Mouse (Mus musculus) neural tube, embryonic 15.5 days (tissue): Measurements from ENCODE around the gene Mettl2. TPM values are rescaled to one million over a fixed set of nuclear protein-coding genes. Genes with fewer than 3 reads are reported as not detected.

Experiments used
- ATAC-seq: fragments of 200-750 bp; cut with Nextera tagmentation; 2 replicates; pipeline ENCODE4 v1.8.0; 2017; ENCODE audit warnings: mild to moderate bottlenecking, moderate TSS enrichment, moderate library complexity; ENCODE audit not compliant: low FRiP score
- H3K27ac ChIP-seq: fragments of 300-500 bp; sonication (generic); replicated peaks from 2 replicates; pipeline ENCODE4 v1.5.1; 2015; ENCODE audit warnings: mild to moderate bottlenecking, inconsistent platforms
- H3K27me3 ChIP-seq: fragments of 300-500 bp; sonication (generic); replicated peaks from 2 replicates; pipeline ENCODE4 v1.6.1; 2015; ENCODE audit warnings: inconsistent platforms
- H3K36me3 ChIP-seq: fragments of 300-500 bp; sonication (generic); 2 replicates; pipeline ENCODE4 v1.6.1; 2015; ENCODE audit warnings: inconsistent platforms
- H3K4me1 ChIP-seq: fragments of 300-500 bp; sonication (generic); 2 replicates; pipeline ENCODE4 v1.6.1; 2015; ENCODE audit warnings: inconsistent platforms
- H3K4me2 ChIP-seq: fragments of 300-500 bp; sonication (generic); 2 replicates; pipeline ENCODE4 v1.6.1; 2015; ENCODE audit warnings: inconsistent platforms, mild to moderate bottlenecking, moderate library complexity
- H3K4me3 ChIP-seq: fragments of 300-500 bp; sonication (generic); replicated peaks from 2 replicates; pipeline ENCODE4 v1.5.1; 2015; ENCODE audit warnings: mild to moderate bottlenecking, inconsistent platforms
- H3K9ac ChIP-seq: fragments of 300-500 bp; sonication (generic); replicated peaks from 2 replicates; pipeline ENCODE4 v1.6.1; 2015; ENCODE audit warnings: mild to moderate bottlenecking, inconsistent platforms
- H3K9me3 ChIP-seq: fragments of 300-500 bp; sonication (generic); replicated peaks from 2 replicates; pipeline ENCODE4 v1.6.1; 2016; ENCODE audit warnings: inconsistent platforms
- WGBS: fragments of 180-500 bp; shearing (Covaris S2); methylation state at CpG from one replicate; pipeline ENCODE4 v1.1.7; 2015; ENCODE audit warnings: mixed read lengths; 5-methylcytosine and 5-hydroxymethylcytosine counted together
- polyA plus RNA-seq: library from polyadenylated mRNA; unstranded; fragments of >200 nt; fragmentation: Nextera tagmentation; extraction: Ambion mirVana; gene quantifications from 2 replicates; pipeline ENCODE4 v1.2.1, GENCODE M21; 2015

Mettl2 gene
- polyA plus RNA-seq, 1 experiment from 2014 or later = 30.0 TPM

GRCm38 (mm10) chr11:105144084-105144483 is 17.9 kb downstream of the Mettl2 start:
- WGBS = 84% methylated on average over 3 of the region's 3 CpGs
- H3K9me3 ChIP-seq = no peaks in the 10 kb centered on the region
- no peak for ATAC-seq

GRCm38 (mm10) chr11:105144508-105145210 is 18.4 kb downstream of the Mettl2 start:
- no peak overlapping the region for H3K4me2 ChIP-seq
- H3K27me3 ChIP-seq = no peaks in the 10 kb centered on the region
- WGBS = 84% methylated on average over 11 of the region's 11 CpGs
- peaks cover 15% of the 10 kb centered on the region for H3K36me3 ChIP-seq
- no peak overlapping the region for H3K4me3 ChIP-seq
- no peak overlapping the region for H3K27ac ChIP-seq
- no peaks in the 10 kb centered on the region for H3K9me3 ChIP-seq
- no peaks in the 10 kb centered on the region for H3K4me1 ChIP-seq
- H3K9ac ChIP-seq = no peak overlapping the region
- ATAC-seq = no peak

More at GRCm38 (mm10) chr11:105144084-105144483, 17.9 kb downstream of the Mettl2 start:
- Histone ChIP-seq H3K9ac (no peak overlapping the region), H3K4me2 (no peak overlapping the region), H3K4me3 (no peak overlapping the region), H3K27ac (no peak overlapping the region), H3K27me3 (no peaks in the 10 kb centered on the region), H3K4me1 (no peaks in the 10 kb centered on the region), H3K36me3 (peaks cover 21% of the 10 kb centered on the region)

- Histone ChIP-seq H3K4me3 (no peak overlapping the region), H3K27ac (no peak overlapping the region), H3K4me2 (no peak overlapping the region), H3K9me3 (no peaks in the 10 kb centered on the region), H3K9ac (no peak overlapping the region), H3K27me3 (no peaks in the 10 kb centered on the region), H3K36me3 (peaks cover 10% of the 10 kb centered on the region; the same call in 1 of the 2 replicates), H3K4me1 (no peaks in the 10 kb centered on the region)
- ATAC-seq = no peak
- WGBS = 89% methylated on average over 10 of the region's 10 CpGs
Observed at GRCm38 (mm10) chr11:105145211-105145610, 19.0 kb downstream of the Mettl2 start.

GRCm38 (mm10) chr11:105146593-105146992 is 20.4 kb downstream of the Mettl2 start, which contains the start of gene Gm10842:
Gene Gm10842, plus strand, starts transcription at chr11:105146893.
- 82% methylated on average over 3 of the region's 3 CpGs for WGBS
- no peak for ATAC-seq
- H3K4me1 ChIP-seq = peaks cover 6% of the 10 kb centered on the region
- H3K4me2 ChIP-seq = no peak within 1 kb of the TSS
- no peaks in the 10 kb centered on the region for H3K9me3 ChIP-seq
- no peaks in the 10 kb centered on the region for H3K27me3 ChIP-seq
- H3K36me3 ChIP-seq = no peaks in the 10 kb centered on the region
- H3K9ac ChIP-seq = no peak within 1 kb of the TSS
- no peak within 1 kb of the TSS for H3K4me3 ChIP-seq
- H3K27ac ChIP-seq = no peak within 1 kb of the TSS

- no peak overlapping the region for H3K4me3 ChIP-seq
- H3K27me3 ChIP-seq = no peaks in the 10 kb centered on the region
- 84% methylated on average over 3 of the region's 3 CpGs for WGBS
- no peaks in the 10 kb centered on the region for H3K36me3 ChIP-seq
- no peak overlapping the region for H3K27ac ChIP-seq
- ATAC-seq = no peak
- H3K9me3 ChIP-seq = no peaks in the 10 kb centered on the region
- H3K9ac ChIP-seq = no peak overlapping the region
- peaks cover 17% of the 10 kb centered on the region for H3K4me1 ChIP-seq
- H3K4me2 ChIP-seq = no peak overlapping the region
Observed at GRCm38 (mm10) chr11:105149353-105149752, 23.1 kb downstream of the Mettl2 start.

GRCm38 (mm10) chr11:105149766-105150165 is 23.5 kb downstream of the Mettl2 start:
- no peak overlapping the region for H3K4me2 ChIP-seq
- no peak overlapping the region for H3K9ac ChIP-seq
- 93% methylated on average over 1 of the region's 1 CpGs for WGBS
- H3K9me3 ChIP-seq = no peaks in the 10 kb centered on the region
- no peak overlapping the region for H3K4me3 ChIP-seq
- no peak overlapping the region for H3K27ac ChIP-seq
- no peak for ATAC-seq
- peaks cover 17% of the 10 kb centered on the region for H3K4me1 ChIP-seq
- no peaks in the 10 kb centered on the region for H3K27me3 ChIP-seq
- no peaks in the 10 kb centered on the region for H3K36me3 ChIP-seq

- Histone ChIP-seq H3K36me3 (no peaks in the 10 kb centered on the region), H3K4me3 (no peak overlapping the region), H3K27me3 (no peaks in the 10 kb centered on the region), H3K4me2 (no peak overlapping the region), H3K4me1 (peaks cover 17% of the 10 kb centered on the region), H3K9me3 (no peaks in the 10 kb centered on the region), H3K9ac (no peak overlapping the region), H3K27ac (no peak overlapping the region)
- 66% methylated on average over 4 of the region's 4 CpGs for WGBS
- no peak for ATAC-seq
Observed at GRCm38 (mm10) chr11:105150691-105151090, 24.5 kb downstream of the Mettl2 start.

- no peak for ATAC-seq
- no peak overlapping the region for H3K9ac ChIP-seq
Observed at GRCm38 (mm10) chr11:105151226-105152016, 25.2 kb downstream of the Mettl2 start.

GRCm38 (mm10) chr11:105152017-105152300 is 25.7 kb downstream of the Mettl2 start:
- H3K4me2 ChIP-seq = peak overlapping the region; percentile 36
- WGBS = 85% methylated on average over 4 of the region's 4 CpGs

More at GRCm38 (mm10) chr11:105151226-105152016, 25.2 kb downstream of the Mettl2 start:
- WGBS = 20% methylated on average over 19 of the region's 19 CpGs
- Histone ChIP-seq H3K4me1 (peaks cover 17% of the 10 kb centered on the region), H3K4me2 (peak overlapping the region; percentile 36), H3K9me3 (no peaks in the 10 kb centered on the region), H3K4me3 (no peak overlapping the region), H3K27ac (no peak overlapping the region), H3K27me3 (no peaks in the 10 kb centered on the region), H3K36me3 (no peaks in the 10 kb centered on the region)

GRCm38 (mm10) chr11:105152357-105152899 is 26.2 kb downstream of the Mettl2 start:
- no peak overlapping the region for H3K4me2 ChIP-seq
- H3K9ac ChIP-seq = no peak overlapping the region
- no peak overlapping the region for H3K27ac ChIP-seq
- H3K27me3 ChIP-seq = no peaks in the 10 kb centered on the region
- no peak overlapping the region for H3K4me3 ChIP-seq
- H3K36me3 ChIP-seq = no peaks in the 10 kb centered on the region
- 88% methylated on average over 11 of the region's 11 CpGs for WGBS
- H3K4me1 ChIP-seq = peaks cover 17% of the 10 kb centered on the region
- ATAC-seq = no peak
- no peaks in the 10 kb centered on the region for H3K9me3 ChIP-seq

More at GRCm38 (mm10) chr11:105152017-105152300, 25.7 kb downstream of the Mettl2 start:
- no peak overlapping the region for H3K27ac ChIP-seq
- ATAC-seq = no peak
- H3K9ac ChIP-seq = no peak overlapping the region
- no peaks in the 10 kb centered on the region for H3K27me3 ChIP-seq
- H3K4me3 ChIP-seq = no peak overlapping the region
- no peaks in the 10 kb centered on the region for H3K36me3 ChIP-seq
- H3K9me3 ChIP-seq = no peaks in the 10 kb centered on the region
- H3K4me1 ChIP-seq = peaks cover 17% of the 10 kb centered on the region

- no peak overlapping the region for H3K4me2 ChIP-seq
- no peak overlapping the region for H3K4me3 ChIP-seq
- no peaks in the 10 kb centered on the region for H3K9me3 ChIP-seq
- no peak overlapping the region for H3K27ac ChIP-seq
- no peak for ATAC-seq
- no peaks in the 10 kb centered on the region for H3K27me3 ChIP-seq
- no peak overlapping the region for H3K9ac ChIP-seq
- H3K36me3 ChIP-seq = no peaks in the 10 kb centered on the region
- H3K4me1 ChIP-seq = peaks cover 17% of the 10 kb centered on the region
- 28% methylated on average over 12 of the region's 12 CpGs for WGBS
Observed at GRCm38 (mm10) chr11:105153068-105153833, 27.0 kb downstream of the Mettl2 start.
